Mouse (Mus musculus) C3H10T1/2 (cell line): ENCODE data around the gene Gstm4. TPM values are rescaled to one million over a fixed set of nuclear protein-coding genes. Genes with fewer than 3 reads are reported as not detected.

Source experiments
- polyA plus RNA-seq, 2 experiments: library from polyadenylated mRNA; unstranded; fragments of >200 nt; fragmentation: generic; extraction: Trizol; gene quantifications; one replicate each; pipeline ENCODE4 v1.2.1; 2012; ENCODE audit warnings: missing spikeins in 2 of 2

Gstm4 gene
- under 1 TPM; 0.15 to 0.91 TPM for polyA plus RNA-seq

GRCm38 (mm10) chr3:108044394-108045140 lies at the start of gene Gstm4:
Gstm4 (minus strand) TSS chr3:108044894.

GRCm38 (mm10) chr3:108092536-108093115 lies 47.9 kb upstream of the Gstm4 start, which contains the start of gene Gnat2:
Gnat2 (plus strand) TSS chr3:108092789.

GRCm38 (mm10) chr3:108086470-108086979 lies 41.8 kb upstream of the Gstm4 start, which contains the start of gene Ampd2:
Ampd2 (minus strand) TSS chr3:108086651.

GRCm38 (mm10) chr3:108017473-108018189 lies 27.1 kb downstream of the Gstm4 start, which contains the start of gene Gstm1:
Gstm1 (minus strand) TSS chr3:108017973.

Other genes with a start within 250 kb of the Gstm4 start
- gene Eps8l3, start 167.7 kb downstream of the Gstm4 start, polyA plus RNA-seq, result not detected
- gene Gstm5, start 149.1 kb downstream of the Gstm4 start, polyA plus RNA-seq, result 100 to 1,000 TPM in 1 of 2 experiments, 10 to 100 TPM in 1; 27.3 to 117 TPM
- gene Gstm7, start 113.1 kb downstream of the Gstm4 start, polyA plus RNA-seq, result 1 to 10 TPM in 1 of 2 experiments, under 1 TPM in 1; 0.67 to 4.2 TPM
- under 1 TPM; 0.15 to 0.59 TPM for gene Gstm6, start 101.1 kb downstream of the Gstm4 start, polyA plus RNA-seq
- gene Gstm3, start 75.6 kb downstream of the Gstm4 start, polyA plus RNA-seq, result under 1 TPM; 0.02 to 0.06 TPM
- gene Gstm2, start 58.4 kb downstream of the Gstm4 start, polyA plus RNA-seq, result 100 to 1,000 TPM in 1 of 2 experiments, 10 to 100 TPM in 1; 74.5 to 252 TPM
- 100 to 1,000 TPM; 317 to 499 TPM for gene Gstm1, start 26.9 kb downstream of the Gstm4 start, polyA plus RNA-seq
- gene Ampd2, start 41.8 kb upstream of the Gstm4 start, polyA plus RNA-seq, result 10 to 100 TPM; 19.0 to 51.7 TPM
- 1 to 10 TPM in 1 of 2 experiments, under 1 TPM in 1; 0.49 to 2.2 TPM for gene Gnat2, start 47.9 kb upstream of the Gstm4 start, polyA plus RNA-seq
- gene Gnai3, start 101.3 kb upstream of the Gstm4 start, polyA plus RNA-seq, result 10 to 100 TPM in 1 of 2 experiments, 1 to 10 TPM in 1; 1.1 to 19.6 TPM
- under 1 TPM in 1 of 2 experiments, not detected in 1; 0.15 TPM for gene Gpr61, start 110.0 kb upstream of the Gstm4 start, polyA plus RNA-seq
- gene Amigo1, start 141.4 kb upstream of the Gstm4 start, polyA plus RNA-seq, result under 1 TPM; 0.33 to 0.92 TPM
- 1 to 10 TPM in 1 of 2 experiments, under 1 TPM in 1; 0.49 to 3.1 TPM for gene Cyb561d1, start 156.3 kb upstream of the Gstm4 start, polyA plus RNA-seq
- 1 to 10 TPM; 3.1 to 9.9 TPM for gene Atxn7l2, start 166.0 kb upstream of the Gstm4 start, polyA plus RNA-seq
- not detected for gene Sypl2, start 181.8 kb upstream of the Gstm4 start, polyA plus RNA-seq
- 100 to 1,000 TPM; 122 to 173 TPM for gene Psma5, start 212.0 kb upstream of the Gstm4 start, polyA plus RNA-seq
- under 1 TPM; 0.04 to 0.74 TPM for gene Sort1, start 239.2 kb upstream of the Gstm4 start, polyA plus RNA-seq